Mouse (Mus musculus) spleen, postnatal 10 days (tissue): ENCODE measurements at regions not wholly inside any gene's neighbourhood (a gene's known extent, or its start where the extent isn't known, plus 50 kb on each side); places are given as distances from the start of the nearest gene placed in this dataset.

Experiments used
- DNase-seq, 2 experiments: peaks; one replicate each; pipeline ENCODE4 v3.0.0; 2021 to 2022; ENCODE audit warnings: low spot score in 2 of 2

DNA sequence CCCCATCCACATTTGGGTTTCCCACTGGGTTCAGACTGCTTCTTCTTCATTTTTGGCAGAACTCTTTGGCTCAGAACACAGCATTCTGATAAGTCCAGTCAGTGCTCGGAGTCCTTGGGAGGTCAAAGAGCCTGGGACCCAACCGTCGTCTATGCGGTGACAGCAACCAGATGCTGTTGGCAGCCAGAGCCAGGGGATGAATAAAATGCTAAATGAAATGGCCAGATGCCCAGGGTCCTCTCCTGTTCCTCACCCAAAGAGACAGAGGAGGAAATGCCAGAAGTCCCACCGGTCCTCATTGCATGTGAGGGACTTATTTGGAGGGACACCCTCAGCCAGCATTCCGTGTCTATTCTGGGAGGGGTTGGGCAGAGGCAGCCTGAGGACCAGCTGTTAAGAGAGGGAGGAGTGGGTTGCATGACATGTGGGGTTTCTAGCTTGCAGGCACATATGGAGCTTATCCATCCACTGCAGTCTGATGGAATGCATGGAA lies 801.2 kb upstream of the Lrrc6 start:
- DNase-seq: peak in 1 of 2 experiments; percentile 14

- no peak for DNase-seq
Measured at GRCm38 (mm10) chr15:67301024-67301423, 800.3 kb upstream of the Lrrc6 start.

DNA sequence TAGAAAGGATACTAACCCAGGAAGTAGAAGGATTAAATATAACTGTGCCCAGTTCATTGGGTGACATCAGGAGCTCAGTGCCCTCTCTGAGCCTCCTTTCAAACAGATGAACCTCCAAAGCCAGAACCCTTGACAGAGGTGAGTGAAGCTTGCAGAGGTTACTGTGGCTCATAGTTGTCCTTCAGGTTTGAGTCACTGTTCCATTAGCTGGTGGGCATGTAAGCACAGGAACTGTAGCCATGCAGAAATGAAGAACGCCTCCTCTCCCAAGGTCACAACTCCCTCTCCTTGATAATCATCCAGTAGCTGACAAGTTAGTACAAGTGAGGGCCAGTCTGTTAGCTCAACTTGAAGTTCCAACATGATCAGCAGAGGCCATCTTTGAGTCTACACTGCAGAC lies 794.1 kb upstream of the Lrrc6 start:
- no peak for DNase-seq

- peak in 1 of 2 experiments; percentile 44 for DNase-seq
Measured at GRCm38 (mm10) chr15:67289749-67290148, 789.0 kb upstream of the Lrrc6 start.

- no peak for DNase-seq
Measured at GRCm38 (mm10) chr15:67284941-67285340, 784.2 kb upstream of the Lrrc6 start.

GRCm38 (mm10) chr15:67283275-67283972 lies 782.7 kb upstream of the Lrrc6 start:
- no peak for DNase-seq

GRCm38 (mm10) chr15:67278869-67279268 lies 778.2 kb upstream of the Lrrc6 start:
- no peak for DNase-seq

- no peak for DNase-seq
Measured at GRCm38 (mm10) chr15:67275058-67275457, 774.3 kb upstream of the Lrrc6 start.

GRCm38 (mm10) chr15:67272397-67272796 lies 771.7 kb upstream of the Lrrc6 start:
- no peak for DNase-seq

GRCm38 (mm10) chr15:67263723-67264122 lies 763.0 kb upstream of the Lrrc6 start:
- no peak for DNase-seq

GRCm38 (mm10) chr15:67263313-67263712 lies 762.6 kb upstream of the Lrrc6 start:
- no peak for DNase-seq

DNA sequence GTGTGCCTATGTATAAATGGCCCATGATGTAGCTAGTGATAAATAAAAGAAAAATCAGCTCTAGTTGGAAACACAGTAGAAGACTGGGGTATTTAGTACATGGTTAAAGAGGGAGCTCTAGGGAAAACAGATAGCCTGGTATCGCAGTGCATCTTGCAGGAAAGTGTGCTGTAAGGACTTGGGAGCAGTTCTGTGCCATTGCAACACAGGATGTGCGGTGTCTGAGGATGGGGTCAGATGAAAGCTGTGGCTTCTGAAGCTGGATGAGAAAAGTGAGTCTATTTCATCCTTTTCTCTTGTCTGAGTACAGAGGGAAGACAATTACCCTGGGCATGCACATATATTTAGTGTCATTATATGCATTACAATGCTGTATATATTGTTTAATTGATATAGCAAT lies 761.6 kb upstream of the Lrrc6 start:
- DNase-seq: no peak

- no peak for DNase-seq
Measured at GRCm38 (mm10) chr15:67260666-67261065, 760.0 kb upstream of the Lrrc6 start.

DNA sequence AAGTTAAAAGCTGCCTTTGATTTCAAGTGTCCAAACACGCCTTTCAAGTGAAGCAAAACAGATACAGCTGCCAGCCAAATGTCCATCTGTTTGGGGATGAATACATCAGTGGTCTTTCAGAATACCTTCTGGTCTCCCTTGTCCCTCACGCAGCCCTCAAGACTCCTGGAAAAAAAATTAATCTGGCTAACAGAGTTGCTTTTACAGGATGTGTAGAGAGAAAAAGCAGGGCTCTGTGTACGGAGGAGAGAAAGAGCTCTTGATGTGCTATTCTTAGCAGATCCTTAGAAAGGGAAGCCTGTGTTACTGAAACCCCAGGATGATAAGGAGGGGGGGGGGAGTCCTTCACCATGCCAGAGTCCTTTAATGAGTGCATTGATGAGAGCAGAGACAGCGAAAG lies 748.4 kb upstream of the Lrrc6 start:
- DNase-seq: no peak

GRCm38 (mm10) chr15:67248471-67248870 lies 747.8 kb upstream of the Lrrc6 start:
- no peak for DNase-seq

DNA sequence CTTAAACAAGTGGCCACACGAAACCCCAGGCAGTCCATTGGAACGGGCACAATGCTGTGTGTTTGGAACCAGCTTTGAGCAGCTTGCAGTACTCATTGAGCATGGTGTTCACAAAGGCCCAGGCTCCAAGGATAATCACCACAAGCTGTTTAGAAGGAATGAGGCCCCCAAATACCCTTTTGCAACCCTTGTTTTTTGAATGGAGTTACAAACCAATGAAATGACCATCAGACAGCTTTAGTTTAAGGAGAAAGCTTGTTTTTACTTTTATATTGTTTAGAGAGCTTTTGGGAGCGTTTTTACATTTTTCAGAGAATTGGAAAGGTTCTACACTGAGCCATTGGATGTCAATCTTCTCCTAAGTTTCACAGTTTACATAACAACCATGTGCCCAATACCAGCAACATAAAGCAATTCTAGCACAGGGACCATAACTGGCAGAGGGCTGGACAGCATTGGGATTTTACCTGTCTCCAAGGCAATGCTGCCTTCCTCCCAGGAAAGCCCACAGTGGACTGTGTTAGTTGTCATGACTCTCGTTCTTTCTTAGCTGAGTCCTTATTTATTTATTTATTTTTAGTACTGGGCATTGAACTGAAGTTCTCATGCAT lies 745.1 kb upstream of the Lrrc6 start:
- no peak for DNase-seq

- DNase-seq: no peak
Measured at GRCm38 (mm10) chr15:67244908-67245657, 744.4 kb upstream of the Lrrc6 start.

DNA sequence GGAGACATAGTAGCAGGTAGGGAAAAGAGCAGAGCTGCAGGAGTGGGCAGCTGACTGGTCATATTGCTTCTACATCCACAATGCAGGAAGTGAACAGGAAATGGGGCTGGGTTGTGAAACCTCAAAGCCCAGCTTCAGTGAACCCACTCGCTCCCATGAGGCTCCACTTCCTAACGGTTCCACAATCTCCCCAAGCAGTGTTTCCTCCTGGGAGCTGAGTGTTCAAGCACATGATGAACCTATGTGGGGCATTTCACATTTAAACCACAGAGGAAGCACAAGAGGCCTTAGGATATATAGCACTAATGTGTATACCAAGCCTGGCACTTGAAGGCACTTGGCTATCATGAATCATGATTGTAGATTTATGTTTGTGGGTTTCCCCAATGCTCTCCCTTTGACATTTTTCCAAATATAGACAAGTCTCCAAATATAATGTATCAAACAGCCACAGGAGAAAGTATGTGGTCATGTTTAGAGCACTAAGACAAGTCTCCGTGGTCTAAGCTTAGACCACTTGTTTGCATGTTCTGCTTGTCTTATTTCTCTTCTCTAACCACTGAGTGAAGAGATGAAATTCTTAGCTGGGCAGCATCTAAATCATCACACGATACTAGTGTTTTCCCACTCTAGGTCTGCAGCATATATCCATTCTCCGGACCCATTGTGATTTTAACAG lies 734.5 kb upstream of the Lrrc6 start:
- DNase-seq: no peak

- no peak for DNase-seq
Measured at GRCm38 (mm10) chr15:67229359-67229758, 728.6 kb upstream of the Lrrc6 start.

DNA sequence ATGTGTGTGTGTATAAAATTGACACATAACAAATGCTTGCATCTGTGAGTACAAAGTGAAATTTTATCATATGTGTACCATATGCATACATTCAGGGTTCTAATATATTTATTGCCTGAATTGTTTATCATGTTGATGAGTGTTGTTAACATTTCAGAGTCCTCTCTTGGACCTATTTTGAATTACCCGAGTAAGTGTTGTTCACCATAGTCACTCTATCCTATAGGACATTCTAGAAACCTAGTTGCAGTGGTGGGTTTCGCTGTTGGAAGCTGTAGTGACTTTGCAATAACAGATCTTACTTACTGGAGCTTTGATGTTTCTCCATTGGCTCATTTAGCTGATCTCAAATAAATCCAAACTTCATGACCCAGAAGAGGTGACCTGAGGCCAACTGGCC lies 727.9 kb upstream of the Lrrc6 start:
- DNase-seq: no peak

DNA sequence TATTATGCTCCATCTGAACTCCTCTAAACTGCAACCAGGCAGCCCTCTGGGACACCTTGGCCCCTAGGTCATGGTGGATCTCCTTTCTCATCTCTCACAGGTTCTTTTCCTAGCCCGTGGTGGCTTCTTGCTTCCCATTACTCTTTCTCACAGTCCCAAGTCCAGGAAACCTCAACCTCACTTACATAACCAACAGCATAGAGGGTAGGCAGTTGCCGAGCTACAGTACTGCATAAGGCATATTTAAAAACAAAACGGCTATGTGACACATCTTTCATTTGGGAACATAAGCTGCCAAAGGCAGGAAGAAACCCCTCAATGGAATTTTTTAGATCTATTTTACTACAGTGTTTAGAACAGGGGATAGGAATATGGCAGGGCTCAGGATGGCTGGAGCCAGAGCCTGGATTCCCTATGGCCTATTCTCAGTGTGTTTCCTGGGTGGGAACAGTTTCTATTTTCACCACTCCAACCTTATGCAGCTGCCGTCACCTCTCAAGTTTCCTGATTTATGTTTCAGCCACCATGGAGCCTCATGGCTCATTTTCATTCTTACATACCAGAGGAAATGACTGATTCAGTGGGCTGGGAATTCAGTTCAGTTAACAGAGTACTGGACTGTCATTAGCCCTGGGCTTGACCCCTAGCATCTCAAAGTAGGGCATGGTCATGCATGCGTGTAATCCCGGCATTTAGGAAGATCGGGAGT lies 726.9 kb upstream of the Lrrc6 start:
- no peak for DNase-seq

DNA sequence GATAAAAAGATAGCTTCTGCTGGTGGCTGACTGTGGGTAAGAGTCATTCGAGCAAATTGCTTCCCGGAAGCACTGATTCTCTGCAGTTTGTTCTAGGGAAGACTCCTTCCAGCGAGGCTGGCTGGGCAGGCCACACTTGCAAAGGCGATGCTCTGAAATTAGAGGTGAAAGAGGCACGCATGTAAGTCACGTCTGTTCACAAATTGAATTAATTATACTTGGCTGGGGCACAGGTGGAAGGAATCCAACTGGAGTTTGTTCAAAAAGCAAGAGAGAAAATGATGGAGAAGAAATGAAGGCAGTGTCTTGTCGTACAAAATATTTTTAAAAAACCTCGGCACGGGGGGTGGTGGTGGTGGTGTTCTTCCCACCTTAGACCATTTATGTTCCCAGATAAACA lies 726.2 kb upstream of the Lrrc6 start:
- DNase-seq: no peak
